Mouse (Mus musculus): ENCODE results near the gene Olfr138.

Olfr138 gene

GRCm38 (mm10) chr17:38260735-38261134 lies at the start of gene Olfr138:
TSS of gene Olfr138 (plus strand) at chr17:38261035.
- no peak for DNase-seq

- no peak for DNase-seq
These were observed 46.6 kb downstream of the Olfr138 start, which contains the start of gene Olfr137 for GRCm38 (mm10) chr17:38307470-38307869. TSS of gene Olfr137 (minus strand) at chr17:38307570.

All from cerebellum, adult 8-10 months (tissue).